Mouse (Mus musculus): ENCODE results near the gene C1qtnf1. TPM values are rescaled to one million over a fixed set of nuclear protein-coding genes. Genes with fewer than 3 reads are reported as not detected.

C1qtnf1 gene
- total RNA-seq, 2 experiments from 2014 or later: 6.6 to 6.9 TPM

DNA sequence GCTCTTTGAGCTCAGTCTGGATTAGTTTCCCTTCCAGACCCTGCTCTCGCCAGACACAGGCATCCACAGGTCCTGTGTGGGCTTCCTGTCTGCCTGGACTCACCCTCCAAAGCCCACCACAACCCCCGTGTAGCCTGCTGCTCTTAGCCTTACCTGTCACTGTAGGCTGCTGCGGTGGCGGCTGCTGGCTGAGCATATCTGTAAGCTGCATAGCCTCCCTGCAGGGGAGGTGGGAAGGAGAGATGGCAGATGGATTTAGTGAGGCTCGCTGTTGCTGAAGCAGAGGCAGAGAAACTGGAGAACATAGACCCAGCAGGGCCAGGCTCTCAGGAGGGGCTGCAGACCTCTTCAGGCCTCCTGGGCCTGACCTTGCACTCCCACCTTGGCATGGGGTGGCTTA lies 67.1 kb downstream of the C1qtnf1 start:
- DNase-seq (ENCODE audit: low spot score): no peak

DNA sequence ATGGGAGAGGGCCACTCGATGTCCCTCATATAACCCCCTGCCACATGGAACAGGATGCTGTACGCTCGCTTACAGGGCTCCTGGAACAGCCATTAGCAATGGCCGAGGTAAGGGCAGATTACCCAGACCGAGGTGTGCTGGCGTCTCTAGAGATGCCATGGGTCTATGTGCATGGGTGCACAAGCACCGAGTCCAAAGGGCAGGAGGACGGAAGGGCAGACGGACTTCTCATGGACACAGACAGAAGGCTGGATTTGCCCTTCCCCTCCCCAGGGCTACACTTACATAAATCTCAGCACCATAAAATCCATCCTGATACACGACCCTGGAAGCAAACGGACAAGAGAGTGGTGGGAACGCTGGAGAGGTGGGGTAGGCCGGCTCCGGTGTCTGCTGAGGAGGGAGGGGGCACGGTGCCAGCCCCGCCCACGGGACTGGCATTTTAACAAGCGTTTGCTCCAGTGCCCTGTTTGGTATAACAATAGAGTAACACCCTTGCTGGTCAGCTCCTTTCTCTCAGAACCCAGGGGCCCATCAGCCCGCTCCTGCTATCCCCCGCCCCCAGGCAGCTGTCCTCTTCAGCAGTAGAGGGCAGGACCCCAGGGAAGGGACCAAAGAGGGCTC lies 68.2 kb downstream of the C1qtnf1 start:
- no peak for DNase-seq (ENCODE audit: low spot score)

Other genes starting within 250 kb of the C1qtnf1 start
- gene Cyth1, start 179.6 kb upstream of the C1qtnf1 start, total RNA-seq (2021): 10 to 100 TPM; 38.4 to 40.3 TPM
- gene Usp36, start 138.0 kb upstream of the C1qtnf1 start, total RNA-seq (2021): 10 to 100 TPM; 12.9 to 14.1 TPM
- under 1 TPM; 0.52 to 0.73 TPM for gene Cep295nl, start 85.7 kb upstream of the C1qtnf1 start, total RNA-seq (2021)
- gene Timp2, start 72.5 kb upstream of the C1qtnf1 start, total RNA-seq (2021): 10 to 100 TPM; 65.4 to 89.1 TPM
- 10 to 100 TPM; 15.8 to 17.1 TPM for gene Lgals3bp, start 26.1 kb upstream of the C1qtnf1 start, total RNA-seq (2021)
- gene Cant1, start 9.1 kb upstream of the C1qtnf1 start, total RNA-seq (2021): 10 to 100 TPM; 10.7 to 11.9 TPM
- 1 to 10 TPM; 3.5 to 4.1 TPM for gene Engase, start 48.6 kb downstream of the C1qtnf1 start, total RNA-seq (2021)